Mouse (Mus musculus) limb, embryonic 13.5 days (tissue): ENCODE measurements at regions not wholly inside any gene's neighbourhood (a gene's known extent, or its start where the extent isn't known, plus 50 kb on each side); places are given as distances from the start of the nearest gene placed in this dataset.

ENCODE experiments used
- ATAC-seq: fragments of 200-750 bp; cut with Nextera tagmentation; 2 replicates; pipeline ENCODE4 v1.8.0; 2017; ENCODE audit warnings: low read depth, moderate number of reproducible peaks, moderate TSS enrichment; ENCODE audit not compliant: low FRiP score
- H3K27ac ChIP-seq: fragments of 300-500 bp; sonication (generic); 2 replicates; pipeline ENCODE4 v1.5.1; 2015; ENCODE audit warnings: inconsistent platforms, mild to moderate bottlenecking, moderate library complexity
- H3K27me3 ChIP-seq: fragments of 300-500 bp; sonication (generic); 2 replicates; pipeline ENCODE4 v1.6.1; 2015; ENCODE audit warnings: mild to moderate bottlenecking, inconsistent platforms
- H3K36me3 ChIP-seq: fragments of 300-500 bp; sonication (generic); 2 replicates; pipeline ENCODE4 v1.6.1; 2015; ENCODE audit warnings: inconsistent platforms, mild to moderate bottlenecking, moderate library complexity
- H3K4me1 ChIP-seq: fragments of 300-500 bp; sonication (generic); 2 replicates; pipeline ENCODE4 v1.6.1; 2015; ENCODE audit warnings: inconsistent platforms
- H3K4me2 ChIP-seq: fragments of 300-500 bp; sonication (generic); replicated peaks from 2 replicates; pipeline ENCODE4 v1.6.1; 2015; ENCODE audit warnings: inconsistent platforms, mild to moderate bottlenecking, moderate library complexity
- H3K4me3 ChIP-seq: fragments of 300-500 bp; sonication (generic); 2 replicates; pipeline ENCODE4 v1.5.1; 2015; ENCODE audit warnings: moderate library complexity, mild to moderate bottlenecking, inconsistent platforms
- H3K9ac ChIP-seq: fragments of 300-500 bp; sonication (generic); 2 replicates; pipeline ENCODE4 v1.6.1; 2015; ENCODE audit warnings: mild to moderate bottlenecking, inconsistent platforms
- H3K9me3 ChIP-seq: fragments of 300-500 bp; sonication (generic); 2 replicates; pipeline ENCODE4 v1.6.1; 2016; ENCODE audit warnings: inconsistent platforms
- WGBS: fragments of 180-500 bp; shearing (Covaris S2); methylation state at CpG from one replicate; pipeline ENCODE4 v1.1.7; 2015; 5-methylcytosine and 5-hydroxymethylcytosine counted together

GRCm38 (mm10) chr15:52095629-52096190, 1789.0 kb upstream of the Gm7489 start:
- 30% methylated on average over 6 of the region's 6 CpGs for WGBS
- Histone ChIP-seq H3K27me3 (peaks cover 11% of the 10 kb centered on the region), H3K9me3 (no peaks in the 10 kb centered on the region), H3K4me2 (no peak overlapping the region), H3K9ac (no peak overlapping the region), H3K4me3 (no peak overlapping the region), H3K36me3 (no peaks in the 10 kb centered on the region), H3K27ac (no peak overlapping the region), H3K4me1 (no peaks in the 10 kb centered on the region; the same call in 1 of the 2 replicates)
- ATAC-seq: no peak

- 69% methylated on average over 2 of the region's 2 CpGs for WGBS
These were observed 1775.9 kb upstream of the Gm7489 start for GRCm38 (mm10) chr15:52108761-52109160.

GRCm38 (mm10) chr15:52114368-52115036, 1770.2 kb upstream of the Gm7489 start:
- 83% methylated on average over 2 of the region's 2 CpGs for WGBS
- Histone ChIP-seq H3K9me3 (no peaks in the 10 kb centered on the region), H3K4me3 (no peak overlapping the region), H3K27me3 (no peaks in the 10 kb centered on the region), H3K4me1 (0 out of 2 replicates have a peak, but pooled peaks cover 4% of the 10 kb centered on the region), H3K27ac (no peak overlapping the region), H3K4me2 (no peak overlapping the region), H3K36me3 (no peaks in the 10 kb centered on the region), H3K9ac (no peak overlapping the region)
- ATAC-seq: no peak

More at GRCm38 (mm10) chr15:52108761-52109160, 1775.9 kb upstream of the Gm7489 start:
- Histone ChIP-seq H3K4me3 (no peak overlapping the region), H3K27me3 (no peaks in the 10 kb centered on the region), H3K9ac (no peak overlapping the region), H3K36me3 (no peaks in the 10 kb centered on the region), H3K4me1 (0 out of 2 replicates have a peak, but pooled peaks cover 6% of the 10 kb centered on the region), H3K9me3 (no peaks in the 10 kb centered on the region), H3K27ac (no peak overlapping the region), H3K4me2 (no peak overlapping the region)
- no peak for ATAC-seq

- 83% methylated on average over 3 of the region's 3 CpGs for WGBS
- no peaks in the 10 kb centered on the region for H3K27me3 ChIP-seq
These were observed 1748.0 kb upstream of the Gm7489 start for GRCm38 (mm10) chr15:52136693-52137092.

GRCm38 (mm10) chr15:52153421-52153820, 1731.3 kb upstream of the Gm7489 start:
- Histone ChIP-seq H3K9ac (no peak overlapping the region), H3K27ac (no peak overlapping the region), H3K27me3 (no peaks in the 10 kb centered on the region), H3K4me1 (no peaks in the 10 kb centered on the region), H3K4me3 (no peak overlapping the region), H3K4me2 (no peak overlapping the region), H3K36me3 (no peaks in the 10 kb centered on the region), H3K9me3 (no peaks in the 10 kb centered on the region)
- 25% methylated on average over 5 of the region's 5 CpGs for WGBS
- no peak for ATAC-seq

More at GRCm38 (mm10) chr15:52136693-52137092, 1748.0 kb upstream of the Gm7489 start:
- Histone ChIP-seq H3K9me3 (no peaks in the 10 kb centered on the region), H3K27ac (no peak overlapping the region), H3K4me3 (no peak overlapping the region), H3K9ac (no peak overlapping the region), H3K4me1 (no peaks in the 10 kb centered on the region), H3K36me3 (no peaks in the 10 kb centered on the region), H3K4me2 (no peak overlapping the region)
- ATAC-seq: no peak

GRCm38 (mm10) chr15:52155784-52156183, 1728.9 kb upstream of the Gm7489 start:
- Histone ChIP-seq H3K36me3 (no peaks in the 10 kb centered on the region), H3K4me2 (no peak overlapping the region), H3K4me3 (no peak overlapping the region), H3K9ac (no peak overlapping the region), H3K27ac (no peak overlapping the region), H3K27me3 (no peaks in the 10 kb centered on the region), H3K4me1 (peaks cover 7% of the 10 kb centered on the region; the same call in 1 of the 2 replicates), H3K9me3 (no peaks in the 10 kb centered on the region)
- WGBS: 67% methylated on average over 1 of the region's 1 CpGs
- ATAC-seq: no peak

- Histone ChIP-seq H3K4me1 (peaks cover 11% of the 10 kb centered on the region; the same call in 1 of the 2 replicates), H3K27me3 (no peaks in the 10 kb centered on the region), H3K4me3 (no peak overlapping the region), H3K27ac (no peak overlapping the region), H3K36me3 (no peaks in the 10 kb centered on the region), H3K9ac (no peak overlapping the region), H3K4me2 (no peak overlapping the region), H3K9me3 (no peaks in the 10 kb centered on the region)
- no peak for ATAC-seq
- WGBS: 58% methylated on average over 4 of the region's 4 CpGs
These were observed 1727.9 kb upstream of the Gm7489 start for GRCm38 (mm10) chr15:52156779-52157178.

GRCm38 (mm10) chr15:52160181-52161088, 1724.3 kb upstream of the Gm7489 start:
- H3K9ac ChIP-seq: no peak overlapping the region

GRCm38 (mm10) chr15:52161089-52161442, 1723.6 kb upstream of the Gm7489 start:
- H3K4me1 ChIP-seq: peaks cover 12% of the 10 kb centered on the region; the same call in 1 of the 2 replicates
- no peak overlapping the region for H3K4me3 ChIP-seq
- WGBS: 14% methylated on average over 3 of the region's 3 CpGs
- H3K4me2 ChIP-seq: no peak overlapping the region
- no peak overlapping the region for H3K27ac ChIP-seq
- ATAC-seq: no peak
- H3K27me3 ChIP-seq: 0 out of 2 replicates have a peak, but pooled peaks cover 7% of the 10 kb centered on the region
- no peak overlapping the region for H3K9ac ChIP-seq
- H3K36me3 ChIP-seq: no peaks in the 10 kb centered on the region
- no peaks in the 10 kb centered on the region for H3K9me3 ChIP-seq

More at GRCm38 (mm10) chr15:52160181-52161088, 1724.3 kb upstream of the Gm7489 start:
- Histone ChIP-seq H3K9me3 (no peaks in the 10 kb centered on the region), H3K4me2 (peak overlapping the region; percentile 52), H3K27ac (no peak overlapping the region), H3K4me1 (peaks cover 12% of the 10 kb centered on the region; the same call in 1 of the 2 replicates), H3K27me3 (0 out of 2 replicates have a peak, but pooled peaks cover 7% of the 10 kb centered on the region), H3K4me3 (peak overlapping the region; percentile 21), H3K36me3 (no peaks in the 10 kb centered on the region)
- 15% methylated on average over 18 of the region's 18 CpGs for WGBS
- ATAC-seq: peak; percentile 79; the same call in 1 of the 2 replicates

GRCm38 (mm10) chr15:52161568-52162316, 1723.0 kb upstream of the Gm7489 start:
- H3K27me3 ChIP-seq: 0 out of 2 replicates have a peak, but pooled peaks cover 7% of the 10 kb centered on the region
- H3K27ac ChIP-seq: no peak overlapping the region
- H3K4me1 ChIP-seq: peaks cover 12% of the 10 kb centered on the region; the same call in 1 of the 2 replicates
- WGBS: 21% methylated on average over 19 of the region's 19 CpGs
- H3K36me3 ChIP-seq: no peaks in the 10 kb centered on the region
- ATAC-seq: peak; percentile 45; the same call in 1 of the 2 replicates
- H3K4me3 ChIP-seq: no peak overlapping the region
- peak overlapping the region; percentile 34 for H3K4me2 ChIP-seq
- no peaks in the 10 kb centered on the region for H3K9me3 ChIP-seq
- H3K9ac ChIP-seq: peak overlapping the region; percentile 39; the same call in 1 of the 2 replicates

GRCm38 (mm10) chr15:52166144-52166543, 1718.6 kb upstream of the Gm7489 start:
- Histone ChIP-seq H3K4me1 (peaks cover 5% of the 10 kb centered on the region; the same call in 1 of the 2 replicates), H3K4me3 (no peak overlapping the region), H3K27me3 (0 out of 2 replicates have a peak, but pooled peaks cover 7% of the 10 kb centered on the region), H3K36me3 (no peaks in the 10 kb centered on the region), H3K4me2 (no peak overlapping the region), H3K9ac (no peak overlapping the region), H3K9me3 (no peaks in the 10 kb centered on the region), H3K27ac (no peak overlapping the region)
- no peak for ATAC-seq
- 87% methylated on average over 4 of the region's 4 CpGs for WGBS
